ENCODE assay signal across 8 mouse cellular contexts in genomic region chr12:86076321-86076901, GRCm38 (mm10). TPM values are rescaled to one million over a fixed set of nuclear protein-coding genes. Genes with fewer than 3 reads are reported as not detected.
DNase-seq lines count a peak whose midpoint lies in the region; ATAC-seq and TF ChIP-seq lines count a peak whose summit lies in the region.

No protein-coding gene starts in this region.

- peak overlapping the region; percentile 90 for H3K4me3 ChIP-seq in embryonic fibroblast, embryonic 13.5 days (ENCODE audit: insufficient read depth, low read length)
- no peak overlapping the region for H3K4me3 ChIP-seq in hindbrain, embryonic 11.5 days (ENCODE audit: low read depth, low read length)
- H3K4me3 ChIP-seq in midbrain, embryonic 12.5 days: peak overlapping the region; percentile 10; the same call in 1 of the 2 replicates

- H3K36me3 ChIP-seq in hindbrain, embryonic 11.5 days (ENCODE audit: control insufficient read depth, insufficient read depth, low read length): no peaks in the 10 kb centered on the region
- H3K36me3 ChIP-seq in midbrain, embryonic 12.5 days: no peaks in the 10 kb centered on the region

- WGBS in hindbrain, embryonic 11.5 days: 7% methylated on average over 13 of the region's 13 CpGs
- 8% methylated on average over 13 of the region's 13 CpGs for WGBS in midbrain, embryonic 12.5 days

- peak; percentile 10; the same call in 1 of the 2 replicates for TF ChIP-seq POLR2A in embryonic fibroblast, embryonic 13.5 days (IDR thresholded peaks at IDR 0.05; ENCODE audit: low read depth, low read length)

- no peak for ATAC-seq in hindbrain, embryonic 11.5 days (ENCODE audit: low FRiP score)
- no peak for ATAC-seq in midbrain, embryonic 12.5 days (ENCODE audit: low FRiP score, low read depth)

- intact Hi-C loops in left cerebral cortex, postnatal 36 days (cut with DNase I): no loop called here

- peak; percentile 20 for DNase-seq in thymus, postnatal 4 days
- no peak for DNase-seq in thymus, postnatal 25 days
- peak; percentile 33 for DNase-seq in hindbrain, embryonic 11.5 days (ENCODE audit: low spot score)
- peak; percentile 56 to 58 for DNase-seq in left cerebral cortex, postnatal 36 days (ENCODE audit: low spot score in 2 of 2)
- DNase-seq in testis, postnatal 10 days (ENCODE audit: low spot score): peak; percentile 63
- no peak for DNase-seq in thymus, postnatal 10 days (ENCODE audit: low spot score in 2 of 2)

- no peaks in the 10 kb centered on the region for H3K9me3 ChIP-seq in hindbrain, embryonic 11.5 days (ENCODE audit: control insufficient read depth, low read length)
- H3K9me3 ChIP-seq in midbrain, embryonic 12.5 days: no peaks in the 10 kb centered on the region

- peak; percentile 42; the same call in 1 of the 2 replicates for TF ChIP-seq CTCF in embryonic fibroblast, embryonic 13.5 days (IDR thresholded peaks at IDR 0.05; ENCODE audit: borderline replicate concordance, insufficient read depth, low read length)

- peaks cover 7% of the 10 kb centered on the region; the same call in 1 of the 2 replicates for H3K27me3 ChIP-seq in hindbrain, embryonic 11.5 days (ENCODE audit: control insufficient read depth, insufficient read depth, low read length)
- peaks cover 40% of the 10 kb centered on the region for H3K27me3 ChIP-seq in midbrain, embryonic 12.5 days

- H3K9ac ChIP-seq in hindbrain, embryonic 11.5 days (ENCODE audit: low read depth, low read length): no peak overlapping the region
- no peak overlapping the region for H3K9ac ChIP-seq in midbrain, embryonic 12.5 days (replicated peaks)

- peak overlapping the region; percentile 29 for H3K4me2 ChIP-seq in hindbrain, embryonic 11.5 days (replicated peaks; ENCODE audit: low read depth, low read length)
- peak overlapping the region; percentile 18 for H3K4me2 ChIP-seq in midbrain, embryonic 12.5 days (replicated peaks)

- H3K27ac ChIP-seq in embryonic fibroblast, embryonic 13.5 days (ENCODE audit: insufficient read depth, low read length): 0 out of 2 replicates have a peak overlapping the region, but pooled peaks have one; percentile 81
- no peak overlapping the region for H3K27ac ChIP-seq in hindbrain, embryonic 11.5 days (ENCODE audit: low read depth, low read length)
- no peak overlapping the region for H3K27ac ChIP-seq in midbrain, embryonic 12.5 days (replicated peaks)

- peaks cover 5% of the 10 kb centered on the region; the same call in 1 of the 2 replicates for H3K4me1 ChIP-seq in embryonic fibroblast, embryonic 13.5 days (ENCODE audit: control insufficient read depth, insufficient read depth, low read length)
- H3K4me1 ChIP-seq in hindbrain, embryonic 11.5 days (replicated peaks; ENCODE audit: control insufficient read depth, insufficient read depth, low read length): peaks cover 7% of the 10 kb centered on the region
- H3K4me1 ChIP-seq in midbrain, embryonic 12.5 days: peaks cover 19% of the 10 kb centered on the region

RNA-seq across cellular contexts. Expression of gene Tgfb3, which starts 2.4 kb away (rescaled TPM):
- 239 and 264 TPM in 2 replicates for polyA plus RNA-seq in embryonic fibroblast, embryonic 13.5 days (2011; ENCODE audit: insufficient read length, low read depth, missing spikeins)
- 5.7 and 6.0 TPM in 2 replicates for polyA plus RNA-seq in hindbrain, embryonic 11.5 days (2014; fragmentation: Nextera tagmentation; extraction: Ambion mirVana)
- total RNA-seq in left cerebral cortex, postnatal 36 days (2021): 10 to 100 TPM; 12.7 to 13.9 TPM
- 7.6 and 15.7 TPM in 2 replicates for polyA plus RNA-seq in midbrain, embryonic 12.5 days (2016; fragmentation: Nextera tagmentation; extraction: Ambion mirVana)

RNA-seq across cellular contexts. Expression of gene Ift43, which starts 5.9 kb away (rescaled TPM):
- polyA plus RNA-seq in embryonic fibroblast, embryonic 13.5 days (2011; ENCODE audit: insufficient read length, low read depth, missing spikeins): 44.2 and 52.6 TPM in 2 replicates
- polyA plus RNA-seq in hindbrain, embryonic 11.5 days (2014; fragmentation: Nextera tagmentation; extraction: Ambion mirVana): 93.8 and 102 TPM in 2 replicates
- 10 to 100 TPM; 14.4 to 15.8 TPM for total RNA-seq in left cerebral cortex, postnatal 36 days (2021)
- 86.9 and 91.5 TPM in 2 replicates for polyA plus RNA-seq in midbrain, embryonic 12.5 days (2016; fragmentation: Nextera tagmentation; extraction: Ambion mirVana)

Comparison
In these comparisons a context has a peak if more than half of its experiments do, and no peak if none do; other contexts are left out.
1. DNase-seq: peak in thymus, postnatal 4 days (single experiment), hindbrain, embryonic 11.5 days (single experiment), left cerebral cortex, postnatal 36 days (2 of 2) and testis, postnatal 10 days (single experiment); none in thymus, postnatal 25 days (single experiment) and thymus, postnatal 10 days (0 of 2).
2. RNA of gene Tgfb3, which starts 2.4 kb away (polyA plus RNA-seq): 239 to 264 TPM in embryonic fibroblast, embryonic 13.5 days; 7.6 to 15.7 TPM in midbrain, embryonic 12.5 days and 5.7 to 6.0 TPM in hindbrain, embryonic 11.5 days; every median in the first group is over 10 times any median in the second.